Mouse (Mus musculus): ENCODE data around the gene Ccnt1.

GRCm38 (mm10) chr15:98609331-98610130, 38.8 kb upstream of the Ccnt1 start, which contains the start of gene Adcy6:
- TF ChIP-seq TAL1 (IDR thresholded peaks at IDR 0.05; ENCODE audit: low read length), result no peak
- TF ChIP-seq GATA1 (IDR thresholded peaks at IDR 0.05; ENCODE audit: low read length), result no peak
